Mouse (Mus musculus) olfactory bulb, adult 2 months (tissue): ENCODE data around the gene Rnf146.

ENCODE experiments used
- CTCF ChIP-seq: fragments of 200-500 bp; IDR thresholded peaks from 2 replicates; pipeline ENCODE4 v1.5.1; 2012; ENCODE audit warnings: low read depth, mild to moderate bottlenecking, low read length, moderate library complexity; ENCODE audit not compliant: insufficient read depth
- POLR2A ChIP-seq: fragments of 200-500 bp; IDR thresholded peaks from 2 replicates; pipeline ENCODE4 v1.6.1; 2012; ENCODE audit warnings: mild to moderate bottlenecking, low read depth, low read length, moderate library complexity; ENCODE audit not compliant: insufficient read depth

DNA sequence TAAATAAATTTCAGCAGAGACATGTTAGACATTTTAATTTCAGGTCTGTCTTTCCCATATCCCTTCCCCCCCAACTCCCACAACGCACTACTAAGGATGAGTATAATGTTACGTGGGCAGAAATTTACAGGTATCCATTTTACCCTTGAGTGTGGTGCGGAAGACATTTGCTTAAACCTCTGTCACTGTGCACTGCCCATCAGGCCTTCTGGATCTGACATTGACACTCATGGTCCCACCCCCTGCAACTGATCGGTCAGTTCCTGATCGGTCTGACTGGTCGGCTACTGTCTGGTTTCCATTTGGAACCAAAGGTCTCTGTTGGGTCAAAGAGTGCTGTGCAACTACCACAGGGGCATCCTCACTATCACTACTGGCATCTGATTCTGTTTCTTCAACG is 15.6 kb downstream of the Rnf146 start:
- TF ChIP-seq CTCF (no peak), POLR2A (no peak)
